10 mouse cellular contexts compared by ENCODE assay signal in genomic region chr13:43236630-43237029, GRCm38 (mm10).
DNase-seq lines count a peak whose midpoint lies in the region; ATAC-seq and TF ChIP-seq lines count a peak whose summit lies in the region.
"Had no signal": no experiment of that assay in that cellular context is flagged by ENCODE, and none has a peak within 500 bp of the region (broad histone marks: within the 10 kb centered on the region; RNA-seq: fewer than 3 reads in every experiment).

No protein-coding gene starts in this region.

- no peak overlapping the region for H3K9ac ChIP-seq in hindbrain, embryonic 15.5 days
- H3K9ac ChIP-seq in lung, embryonic 14.5 days = no peak overlapping the region
- H3K9ac ChIP-seq: forebrain, embryonic 12.5 days had no signal

- peak overlapping the region; percentile 76 for H3K27ac ChIP-seq in gastrocnemius, adult 2 months
- H3K27ac ChIP-seq in hindbrain, embryonic 15.5 days (replicated peaks) = peak overlapping the region; percentile 56
- peak overlapping the region; percentile 75 for H3K27ac ChIP-seq in lung, embryonic 14.5 days (ENCODE audit: low read depth)
- H3K27ac ChIP-seq: forebrain, embryonic 12.5 days had no signal

- no peaks in the 10 kb centered on the region for H3K27me3 ChIP-seq in hindbrain, embryonic 15.5 days
- H3K27me3 ChIP-seq in lung, embryonic 14.5 days (ENCODE audit: insufficient read depth, low read length) = no peaks in the 10 kb centered on the region
- H3K27me3 ChIP-seq: forebrain, embryonic 12.5 days had no signal

- DNase-seq in gastrocnemius, adult 2 months = peak; percentile 41
- no peak for DNase-seq in gastrocnemius, postnatal 10 days
- peak; percentile 73 to 87 for DNase-seq in heart, adult 18-20 months
- DNase-seq in lung, embryonic 14.5 days = peak; percentile 65
- no peak for DNase-seq in left cerebral cortex, postnatal 4 days
- no peak for DNase-seq in right cerebral cortex, postnatal 10 days (ENCODE audit: low spot score in 2 of 2)
- DNase-seq in right cerebral cortex, postnatal 25 days = no peak
- DNase-seq: cerebellum, adult 11-12 months had no signal

- no peak for ATAC-seq in hindbrain, embryonic 15.5 days (ENCODE audit: low FRiP score, low read depth)
- no peak for ATAC-seq in lung, embryonic 14.5 days (ENCODE audit: insufficient read depth)

- no peak overlapping the region for H3K4me2 ChIP-seq in hindbrain, embryonic 15.5 days
- no peak overlapping the region for H3K4me2 ChIP-seq in lung, embryonic 14.5 days
- H3K4me2 ChIP-seq: forebrain, embryonic 12.5 days had no signal

- no peaks in the 10 kb centered on the region for H3K36me3 ChIP-seq in hindbrain, embryonic 15.5 days
- H3K36me3 ChIP-seq in lung, embryonic 14.5 days (ENCODE audit: insufficient read depth) = no peaks in the 10 kb centered on the region
- H3K36me3 ChIP-seq: forebrain, embryonic 12.5 days had no signal

- TF ChIP-seq CTCF in gastrocnemius, adult 2 months (IDR thresholded peaks at IDR 0.05) = no peak
- TF ChIP-seq CTCF in lung, embryonic 14.5 days (IDR thresholded peaks at IDR 0.05; ENCODE audit: low read depth) = no peak

- peaks cover 35% of the 10 kb centered on the region for H3K4me1 ChIP-seq in hindbrain, embryonic 15.5 days (replicated peaks)
- H3K4me1 ChIP-seq in lung, embryonic 14.5 days (ENCODE audit: insufficient read depth) = peaks cover 43% of the 10 kb centered on the region

- 64% methylated on average over 6 of the region's 6 CpGs for WGBS in hindbrain, embryonic 15.5 days
- WGBS in lung, embryonic 14.5 days = 40% methylated on average over 6 of the region's 6 CpGs

- H3K4me3 ChIP-seq in gastrocnemius, adult 2 months = no peak overlapping the region
- no peak overlapping the region for H3K4me3 ChIP-seq in hindbrain, embryonic 15.5 days
- no peak overlapping the region for H3K4me3 ChIP-seq in lung, embryonic 14.5 days (ENCODE audit: low read depth, low read length)
- H3K4me3 ChIP-seq: forebrain, embryonic 12.5 days had no signal

- H3K9me3 ChIP-seq in hindbrain, embryonic 15.5 days = no peaks in the 10 kb centered on the region
- no peaks in the 10 kb centered on the region for H3K9me3 ChIP-seq in lung, embryonic 14.5 days (ENCODE audit: low read depth, low read length)
- H3K9me3 ChIP-seq: forebrain, embryonic 12.5 days had no signal

- intact Hi-C loops in gastrocnemius, adult 2 months (cut with DNase I) = no loop called here
- intact Hi-C loops in left cerebral cortex, postnatal 4 days (cut with DNase I) = no loop called here

Comparison
In these comparisons a context has a peak if more than half of its experiments do, and no peak if none do; other contexts are left out.
1. DNase-seq: peak in gastrocnemius, adult 2 months (single experiment), heart, adult 18-20 months (2 of 2) and lung, embryonic 14.5 days (single experiment); none in gastrocnemius, postnatal 10 days (single experiment), left cerebral cortex, postnatal 4 days (single experiment), right cerebral cortex, postnatal 10 days (0 of 2) and right cerebral cortex, postnatal 25 days (single experiment).
2. Peak in every context shown above with its lines, with median percentiles within 50 percentile points of each other: H3K27ac ChIP-seq.